Mouse (Mus musculus) hindbrain, embryonic 16.5 days (tissue): ENCODE data around the gene Ano1. TPM values are rescaled to one million over a fixed set of nuclear protein-coding genes. Genes with fewer than 3 reads are reported as not detected.

Source experiments
- ATAC-seq: fragments of 200-750 bp; cut with Nextera tagmentation; 2 replicates; pipeline ENCODE4 v1.8.0; 2017; ENCODE audit warnings: moderate TSS enrichment, moderate library complexity
- H3K27ac ChIP-seq: fragments of 300-500 bp; sonication (generic); 2 replicates; pipeline ENCODE4 v1.5.1; 2014; ENCODE audit warnings: low read depth, mild to moderate bottlenecking, control low read depth, low read length, moderate library complexity
- H3K27me3 ChIP-seq: fragments of 300-500 bp; sonication (generic); replicated peaks from 2 replicates; pipeline ENCODE4 v1.6.1; 2014; ENCODE audit warnings: low read length; ENCODE audit not compliant: control insufficient read depth, insufficient read depth
- H3K36me3 ChIP-seq: fragments of 300-500 bp; sonication (generic); 2 replicates; pipeline ENCODE4 v1.6.1; 2014; ENCODE audit warnings: mild to moderate bottlenecking, low read length, moderate library complexity, mixed read lengths; ENCODE audit not compliant: control insufficient read depth, insufficient read depth
- H3K4me1 ChIP-seq: fragments of 300-500 bp; sonication (generic); 2 replicates; pipeline ENCODE4 v1.6.1; 2014; ENCODE audit warnings: low read depth, low read length; ENCODE audit not compliant: control insufficient read depth, insufficient read depth
- H3K4me2 ChIP-seq: fragments of 300-500 bp; sonication (generic); 2 replicates; pipeline ENCODE4 v1.6.1; 2014; ENCODE audit warnings: mild to moderate bottlenecking, low read length, control low read depth, moderate library complexity
- H3K4me3 ChIP-seq: fragments of 300-500 bp; sonication (generic); 2 replicates; pipeline ENCODE4 v1.5.1; 2014; ENCODE audit warnings: mild to moderate bottlenecking, low read length, control low read depth, moderate library complexity
- H3K9ac ChIP-seq: fragments of 300-500 bp; sonication (generic); 2 replicates; pipeline ENCODE4 v1.6.1; 2014; ENCODE audit warnings: low read depth, mild to moderate bottlenecking, control low read depth, low read length, moderate library complexity
- H3K9me3 ChIP-seq: fragments of 300-500 bp; sonication (generic); 2 replicates; pipeline ENCODE4 v1.6.1; 2014; ENCODE audit warnings: mild to moderate bottlenecking, low read length, moderate library complexity; ENCODE audit not compliant: control insufficient read depth
- WGBS: fragments of 180-500 bp; shearing (Covaris S2); extraction: QIAGEN DNeasy Blood & Tissue Kit; methylation state at CpG from one replicate; pipeline ENCODE4 v1.1.7; 2014; 5-methylcytosine and 5-hydroxymethylcytosine counted together
- polyA plus RNA-seq: library from polyadenylated mRNA; unstranded; fragments of >200 nt; fragmentation: Nextera tagmentation; extraction: Ambion mirVana; gene quantifications from 2 replicates; pipeline ENCODE4 v1.2.1, GENCODE M21; 2015

The Ano1 gene
- polyA plus RNA-seq, 1 experiment from 2014 or later = 5.2 TPM

GRCm38 (mm10) chr7:144786571-144786970 is 34.8 kb upstream of the Ano1 start:
- H3K9me3 ChIP-seq = no peaks in the 10 kb centered on the region
- no peak overlapping the region for H3K27ac ChIP-seq
- ATAC-seq = no peak; the same call in 1 of the 2 replicates
- 71% methylated on average over 3 of the region's 3 CpGs for WGBS
- no peak overlapping the region for H3K4me3 ChIP-seq
- H3K27me3 ChIP-seq = no peaks in the 10 kb centered on the region
- no peaks in the 10 kb centered on the region for H3K36me3 ChIP-seq
- H3K4me1 ChIP-seq = no peaks in the 10 kb centered on the region
- H3K4me2 ChIP-seq = no peak overlapping the region
- H3K9ac ChIP-seq = no peak overlapping the region

- no peak overlapping the region for H3K27ac ChIP-seq
- 75% methylated on average over 4 of the region's 4 CpGs for WGBS
These were observed 32.4 kb upstream of the Ano1 start for GRCm38 (mm10) chr7:144784176-144784575.

GRCm38 (mm10) chr7:144782402-144782801 is 30.6 kb upstream of the Ano1 start:
- Histone ChIP-seq H3K9me3 (no peaks in the 10 kb centered on the region), H3K4me2 (no peak overlapping the region), H3K9ac (no peak overlapping the region), H3K27me3 (no peaks in the 10 kb centered on the region), H3K4me1 (no peaks in the 10 kb centered on the region), H3K36me3 (no peaks in the 10 kb centered on the region), H3K27ac (no peak overlapping the region), H3K4me3 (no peak overlapping the region)
- 83% methylated on average over 1 of the region's 1 CpGs for WGBS
- ATAC-seq = no peak

More at GRCm38 (mm10) chr7:144784176-144784575, 32.4 kb upstream of the Ano1 start:
- no peak overlapping the region for H3K4me2 ChIP-seq
- ATAC-seq = no peak
- H3K4me1 ChIP-seq = no peaks in the 10 kb centered on the region
- no peaks in the 10 kb centered on the region for H3K36me3 ChIP-seq
- no peaks in the 10 kb centered on the region for H3K27me3 ChIP-seq
- no peak overlapping the region for H3K4me3 ChIP-seq
- H3K9ac ChIP-seq = no peak overlapping the region
- H3K9me3 ChIP-seq = no peaks in the 10 kb centered on the region

GRCm38 (mm10) chr7:144781337-144781736 is 29.6 kb upstream of the Ano1 start:
- Histone ChIP-seq H3K4me1 (no peaks in the 10 kb centered on the region), H3K9ac (no peak overlapping the region), H3K4me3 (no peak overlapping the region), H3K36me3 (no peaks in the 10 kb centered on the region), H3K9me3 (no peaks in the 10 kb centered on the region), H3K4me2 (no peak overlapping the region), H3K27ac (no peak overlapping the region), H3K27me3 (no peaks in the 10 kb centered on the region)
- WGBS = 57% methylated on average over 5 of the region's 5 CpGs
- no peak for ATAC-seq

- no peaks in the 10 kb centered on the region for H3K4me1 ChIP-seq
- no peak for ATAC-seq
- H3K4me2 ChIP-seq = no peak overlapping the region
- 74% methylated on average over 8 of the region's 8 CpGs for WGBS
- no peaks in the 10 kb centered on the region for H3K9me3 ChIP-seq
- no peaks in the 10 kb centered on the region for H3K27me3 ChIP-seq
- H3K36me3 ChIP-seq = no peaks in the 10 kb centered on the region
- no peak overlapping the region for H3K27ac ChIP-seq
- H3K4me3 ChIP-seq = no peak overlapping the region
- H3K9ac ChIP-seq = no peak overlapping the region
These were observed 28.4 kb upstream of the Ano1 start for GRCm38 (mm10) chr7:144780190-144780589.

- Histone ChIP-seq H3K27me3 (no peaks in the 10 kb centered on the region), H3K36me3 (no peaks in the 10 kb centered on the region), H3K4me3 (no peak overlapping the region), H3K4me1 (no peaks in the 10 kb centered on the region), H3K27ac (no peak overlapping the region), H3K4me2 (no peak overlapping the region), H3K9ac (no peak overlapping the region), H3K9me3 (no peaks in the 10 kb centered on the region)
- no peak for ATAC-seq
- WGBS = 87% methylated on average over 2 of the region's 2 CpGs
These were observed 27.9 kb upstream of the Ano1 start for GRCm38 (mm10) chr7:144779691-144780090.

GRCm38 (mm10) chr7:144777805-144778204 is 26.0 kb upstream of the Ano1 start:
- H3K27ac ChIP-seq = no peak overlapping the region
- no peak overlapping the region for H3K4me2 ChIP-seq
- H3K4me1 ChIP-seq = no peaks in the 10 kb centered on the region
- no peaks in the 10 kb centered on the region for H3K36me3 ChIP-seq
- no peaks in the 10 kb centered on the region for H3K27me3 ChIP-seq
- H3K9ac ChIP-seq = no peak overlapping the region
- WGBS = 33% methylated on average over 4 of the region's 4 CpGs
- ATAC-seq = no peak
- no peaks in the 10 kb centered on the region for H3K9me3 ChIP-seq
- H3K4me3 ChIP-seq = no peak overlapping the region

- Histone ChIP-seq H3K9ac (no peak overlapping the region), H3K36me3 (no peaks in the 10 kb centered on the region), H3K9me3 (no peaks in the 10 kb centered on the region), H3K27ac (no peak overlapping the region), H3K4me3 (no peak overlapping the region), H3K4me1 (no peaks in the 10 kb centered on the region), H3K4me2 (no peak overlapping the region), H3K27me3 (no peaks in the 10 kb centered on the region)
- WGBS = 32% methylated on average over 6 of the region's 6 CpGs
- peak; percentile 70 for ATAC-seq
These were observed 24.2 kb upstream of the Ano1 start for GRCm38 (mm10) chr7:144775804-144776447.

- Histone ChIP-seq H3K27ac (no peak overlapping the region), H3K27me3 (no peaks in the 10 kb centered on the region), H3K36me3 (no peaks in the 10 kb centered on the region), H3K9ac (no peak overlapping the region), H3K4me2 (no peak overlapping the region), H3K4me3 (no peak overlapping the region), H3K4me1 (no peaks in the 10 kb centered on the region), H3K9me3 (no peaks in the 10 kb centered on the region)
- no peak for ATAC-seq
- WGBS = 74% methylated on average over 3 of the region's 3 CpGs
These were observed 23.4 kb upstream of the Ano1 start for GRCm38 (mm10) chr7:144775214-144775613.
